Mouse (Mus musculus): Measurements from ENCODE around the gene Atp6v1g2. TPM values are rescaled to one million over a fixed set of nuclear protein-coding genes. Genes with fewer than 3 reads are reported as not detected.

Atp6v1g2 gene
- total RNA-seq, 1 experiment: 0.71 TPM

- H3K9ac ChIP-seq (ENCODE audit: insufficient read depth, low read depth, low read length, poor library complexity, severe bottlenecking): no peak within 1 kb of the TSS
- H3K27ac ChIP-seq (ENCODE audit: insufficient read depth, low read depth, low read length, poor library complexity, severe bottlenecking): 0 out of 2 replicates have a peak within 1 kb of the TSS, but pooled peaks have one; percentile 37
- in situ Hi-C loops (cut with MboI; ENCODE audit: low sequenced_read_pairs in 2 of 2, unreplicated experiment in 2 of 2): no loop called here
Observed at GRCm38 (mm10) chr17:35187959-35188610, 45.4 kb upstream of the Atp6v1g2 start, which contains the start of gene Lst1. Gene Lst1 (minus strand): TSS chr17:35188439.

GRCm38 (mm10) chr17:35189186-35189585, 44.3 kb upstream of the Atp6v1g2 start:
- no peak for DNase-seq (ENCODE audit: low read depth, low spot score)
- in situ Hi-C loops (cut with MboI; ENCODE audit: low sequenced_read_pairs in 2 of 2, unreplicated experiment in 2 of 2): no loop called here
- H3K9me3 ChIP-seq (ENCODE audit: control insufficient read depth, insufficient read depth, low read depth, low read length): no peaks in the 10 kb centered on the region
- no peak overlapping the region for H3K4me3 ChIP-seq (ENCODE audit: insufficient read depth in 1 of 2, low read depth in 1 of 2, low read length in 2 of 2, poor library complexity in 1 of 2, severe bottlenecking in 1 of 2)
- H3K9ac ChIP-seq (ENCODE audit: insufficient read depth, low read depth, low read length, poor library complexity, severe bottlenecking): no peak overlapping the region
- no peak for TF ChIP-seq ZC3H11A (IDR thresholded peaks at IDR 0.05; ENCODE audit: borderline replicate concordance, low read depth, low read length)
- no peak for TF ChIP-seq ZNF384 (IDR thresholded peaks at IDR 0.05; ENCODE audit: low read depth, low read length)
- no peak for TF ChIP-seq MAFK (IDR thresholded peaks at IDR 0.05; ENCODE audit: insufficient read depth, low read depth, low read length)
- TF ChIP-seq HCFC1 (IDR thresholded peaks at IDR 0.05; ENCODE audit: borderline replicate concordance, insufficient read depth, low read length): no peak
- no peak for TF ChIP-seq CHD2 (IDR thresholded peaks at IDR 0.05; ENCODE audit: low read depth, low read length)
- H3K27ac ChIP-seq (ENCODE audit: insufficient read depth, low read depth, low read length, poor library complexity, severe bottlenecking): 0 out of 2 replicates have a peak overlapping the region, but pooled peaks have one; percentile 18
- peaks cover 7 to 32% of the 10 kb centered on the region in 2 experiments for H3K4me1 ChIP-seq (ENCODE audit: control insufficient read depth in 2 of 2, insufficient read depth in 2 of 2, low read length in 2 of 2, poor library complexity in 1 of 2)
- H3K36me3 ChIP-seq (ENCODE audit: control insufficient read depth, insufficient read depth, low read length, poor library complexity, severe bottlenecking): no peaks in the 10 kb centered on the region

More at GRCm38 (mm10) chr17:35187959-35188610, 45.4 kb upstream of the Atp6v1g2 start, which contains the start of gene Lst1:
- TF ChIP-seq MAFK (IDR thresholded peaks at IDR 0.05; ENCODE audit: insufficient read depth, low read depth, low read length) (no peak), ZNF384 (IDR thresholded peaks at IDR 0.05; ENCODE audit: low read depth, low read length) (no peak), HCFC1 (IDR thresholded peaks at IDR 0.05; ENCODE audit: borderline replicate concordance, insufficient read depth, low read length) (no peak), CHD2 (IDR thresholded peaks at IDR 0.05; ENCODE audit: low read depth, low read length) (no peak), ZC3H11A (IDR thresholded peaks at IDR 0.05; ENCODE audit: borderline replicate concordance, low read depth, low read length) (no peak)
- no peaks in the 10 kb centered on the region for H3K9me3 ChIP-seq (ENCODE audit: control insufficient read depth, insufficient read depth, low read depth, low read length)
- peaks cover 7 to 31% of the 10 kb centered on the region in 2 experiments for H3K4me1 ChIP-seq (ENCODE audit: control insufficient read depth in 2 of 2, insufficient read depth in 2 of 2, low read length in 2 of 2, poor library complexity in 1 of 2)
- no peak for DNase-seq (ENCODE audit: low read depth, low spot score)
- no peaks in the 10 kb centered on the region for H3K36me3 ChIP-seq (ENCODE audit: control insufficient read depth, insufficient read depth, low read length, poor library complexity, severe bottlenecking)
- no peak within 1 kb of the TSS for H3K4me3 ChIP-seq (ENCODE audit: insufficient read depth in 1 of 2, low read depth in 1 of 2, low read length in 2 of 2, poor library complexity in 1 of 2, severe bottlenecking in 1 of 2)

- no peak overlapping the region for H3K4me3 ChIP-seq (ENCODE audit: insufficient read depth in 1 of 2, low read depth in 1 of 2, low read length in 2 of 2, poor library complexity in 1 of 2, severe bottlenecking in 1 of 2)
- H3K4me1 ChIP-seq (ENCODE audit: control insufficient read depth in 2 of 2, insufficient read depth in 2 of 2, low read length in 2 of 2, poor library complexity in 1 of 2): peaks cover 7 to 26% of the 10 kb centered on the region in 2 experiments
- H3K9me3 ChIP-seq (ENCODE audit: control insufficient read depth, insufficient read depth, low read depth, low read length): no peaks in the 10 kb centered on the region
- no peaks in the 10 kb centered on the region for H3K36me3 ChIP-seq (ENCODE audit: control insufficient read depth, insufficient read depth, low read length, poor library complexity, severe bottlenecking)
- H3K27ac ChIP-seq (ENCODE audit: insufficient read depth, low read depth, low read length, poor library complexity, severe bottlenecking): no peak overlapping the region
- no peak for DNase-seq (ENCODE audit: low read depth, low spot score)
- H3K9ac ChIP-seq (ENCODE audit: insufficient read depth, low read depth, low read length, poor library complexity, severe bottlenecking): no peak overlapping the region
- TF ChIP-seq MAFK (IDR thresholded peaks at IDR 0.05; ENCODE audit: insufficient read depth, low read depth, low read length) (no peak), ZC3H11A (IDR thresholded peaks at IDR 0.05; ENCODE audit: borderline replicate concordance, low read depth, low read length) (no peak), HCFC1 (IDR thresholded peaks at IDR 0.05; ENCODE audit: borderline replicate concordance, insufficient read depth, low read length) (no peak), ZNF384 (IDR thresholded peaks at IDR 0.05; ENCODE audit: low read depth, low read length) (no peak), CHD2 (IDR thresholded peaks at IDR 0.05; ENCODE audit: low read depth, low read length) (no peak)
- in situ Hi-C loops (cut with MboI; ENCODE audit: low sequenced_read_pairs in 2 of 2, unreplicated experiment in 2 of 2): no loop called here
Observed at GRCm38 (mm10) chr17:35190096-35190495, 43.4 kb upstream of the Atp6v1g2 start.

DNA sequence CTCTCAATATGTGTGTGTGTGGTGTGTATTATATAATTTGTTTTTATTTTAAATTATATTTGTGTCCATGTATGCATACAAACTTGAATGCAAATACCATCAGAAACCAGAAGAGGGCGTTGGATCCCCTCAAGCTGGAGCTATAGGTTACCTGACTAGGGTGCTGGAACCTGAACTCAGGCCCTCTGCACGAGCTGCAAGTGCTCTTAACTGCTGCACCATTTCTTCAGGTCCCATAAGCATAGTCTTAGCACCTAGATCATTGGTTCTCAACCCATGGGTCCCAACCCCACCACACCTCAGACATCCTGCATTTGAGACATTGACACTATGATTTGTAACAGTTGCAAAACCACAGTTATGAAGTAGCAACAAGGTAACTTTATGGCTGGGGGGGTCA, 41.7 kb upstream of the Atp6v1g2 start:
- in situ Hi-C loops (cut with MboI; ENCODE audit: low sequenced_read_pairs in 2 of 2, unreplicated experiment in 2 of 2): no loop called here
- H3K27ac ChIP-seq (ENCODE audit: insufficient read depth, low read depth, low read length, poor library complexity, severe bottlenecking): no peak overlapping the region
- no peak overlapping the region for H3K4me3 ChIP-seq (ENCODE audit: insufficient read depth in 1 of 2, low read depth in 1 of 2, low read length in 2 of 2, poor library complexity in 1 of 2, severe bottlenecking in 1 of 2)
- no peak for TF ChIP-seq ZC3H11A (IDR thresholded peaks at IDR 0.05; ENCODE audit: borderline replicate concordance, low read depth, low read length)
- TF ChIP-seq ZNF384 (IDR thresholded peaks at IDR 0.05; ENCODE audit: low read depth, low read length): no peak
- no peak for TF ChIP-seq HCFC1 (IDR thresholded peaks at IDR 0.05; ENCODE audit: borderline replicate concordance, insufficient read depth, low read length)
- TF ChIP-seq CHD2 (IDR thresholded peaks at IDR 0.05; ENCODE audit: low read depth, low read length): no peak
- TF ChIP-seq MAFK (IDR thresholded peaks at IDR 0.05; ENCODE audit: insufficient read depth, low read depth, low read length): no peak
- no peaks in the 10 kb centered on the region for H3K36me3 ChIP-seq (ENCODE audit: control insufficient read depth, insufficient read depth, low read length, poor library complexity, severe bottlenecking)
- H3K9me3 ChIP-seq (ENCODE audit: control insufficient read depth, insufficient read depth, low read depth, low read length): no peaks in the 10 kb centered on the region
- H3K4me1 ChIP-seq (ENCODE audit: control insufficient read depth in 2 of 2, insufficient read depth in 2 of 2, low read length in 2 of 2, poor library complexity in 1 of 2): peaks cover 4 to 20% of the 10 kb centered on the region in 2 experiments
- DNase-seq (ENCODE audit: low read depth, low spot score): no peak
- H3K9ac ChIP-seq (ENCODE audit: insufficient read depth, low read depth, low read length, poor library complexity, severe bottlenecking): no peak overlapping the region
